Mouse (Mus musculus) neural tube, embryonic 15.5 days (tissue): ENCODE data around the gene Dqx1. TPM values are rescaled to one million over a fixed set of nuclear protein-coding genes. Genes with fewer than 3 reads are reported as not detected.

Source experiments
- ATAC-seq: fragments of 200-750 bp; cut with Nextera tagmentation; 2 replicates; pipeline ENCODE4 v1.8.0; 2017; ENCODE audit warnings: mild to moderate bottlenecking, moderate TSS enrichment, moderate library complexity; ENCODE audit not compliant: low FRiP score
- H3K27ac ChIP-seq: fragments of 300-500 bp; sonication (generic); replicated peaks from 2 replicates; pipeline ENCODE4 v1.5.1; 2015; ENCODE audit warnings: mild to moderate bottlenecking, inconsistent platforms
- H3K27me3 ChIP-seq: fragments of 300-500 bp; sonication (generic); replicated peaks from 2 replicates; pipeline ENCODE4 v1.6.1; 2015; ENCODE audit warnings: inconsistent platforms
- H3K36me3 ChIP-seq: fragments of 300-500 bp; sonication (generic); 2 replicates; pipeline ENCODE4 v1.6.1; 2015; ENCODE audit warnings: inconsistent platforms
- H3K4me1 ChIP-seq: fragments of 300-500 bp; sonication (generic); 2 replicates; pipeline ENCODE4 v1.6.1; 2015; ENCODE audit warnings: inconsistent platforms
- H3K4me2 ChIP-seq: fragments of 300-500 bp; sonication (generic); 2 replicates; pipeline ENCODE4 v1.6.1; 2015; ENCODE audit warnings: inconsistent platforms, mild to moderate bottlenecking, moderate library complexity
- H3K4me3 ChIP-seq: fragments of 300-500 bp; sonication (generic); replicated peaks from 2 replicates; pipeline ENCODE4 v1.5.1; 2015; ENCODE audit warnings: mild to moderate bottlenecking, inconsistent platforms
- H3K9ac ChIP-seq: fragments of 300-500 bp; sonication (generic); replicated peaks from 2 replicates; pipeline ENCODE4 v1.6.1; 2015; ENCODE audit warnings: mild to moderate bottlenecking, inconsistent platforms
- H3K9me3 ChIP-seq: fragments of 300-500 bp; sonication (generic); replicated peaks from 2 replicates; pipeline ENCODE4 v1.6.1; 2016; ENCODE audit warnings: inconsistent platforms
- WGBS: fragments of 180-500 bp; shearing (Covaris S2); methylation state at CpG from one replicate; pipeline ENCODE4 v1.1.7; 2015; ENCODE audit warnings: mixed read lengths; 5-methylcytosine and 5-hydroxymethylcytosine counted together
- polyA plus RNA-seq: library from polyadenylated mRNA; unstranded; fragments of >200 nt; fragmentation: Nextera tagmentation; extraction: Ambion mirVana; gene quantifications from 2 replicates; pipeline ENCODE4 v1.2.1, GENCODE M21; 2015

The Dqx1 gene
- 0.45 and 1.7 TPM in 2 replicates for polyA plus RNA-seq

GRCm38 (mm10) chr6:83057790-83058189, at the start of gene Dqx1:
Dqx1 (plus strand) TSS chr6:83057844.
- no peak within 1 kb of the TSS for H3K9ac ChIP-seq
- no peaks in the 10 kb centered on the region for H3K9me3 ChIP-seq
- no peak within 1 kb of the TSS for H3K27ac ChIP-seq
- no peak for ATAC-seq
- no peak within 1 kb of the TSS for H3K4me3 ChIP-seq
- WGBS, result 64% methylated on average over 3 of the region's 3 CpGs
- H3K4me2 ChIP-seq, result no peak within 1 kb of the TSS
- peaks cover 27% of the 10 kb centered on the region for H3K27me3 ChIP-seq
- peaks cover 19% of the 10 kb centered on the region for H3K36me3 ChIP-seq
- peaks cover 23% of the 10 kb centered on the region for H3K4me1 ChIP-seq

GRCm38 (mm10) chr6:83008659-83009058, 49.0 kb upstream of the Dqx1 start:
- Histone ChIP-seq H3K27me3 (no peaks in the 10 kb centered on the region; the same call in 1 of the 2 replicates), H3K36me3 (no peaks in the 10 kb centered on the region), H3K27ac (no peak overlapping the region), H3K9ac (no peak overlapping the region), H3K4me1 (no peaks in the 10 kb centered on the region), H3K4me3 (no peak overlapping the region), H3K4me2 (no peak overlapping the region), H3K9me3 (no peaks in the 10 kb centered on the region)
- ATAC-seq, result no peak
- WGBS, result 54% methylated on average over 3 of the region's 3 CpGs

- no peaks in the 10 kb centered on the region for H3K36me3 ChIP-seq
- H3K27me3 ChIP-seq, result no peaks in the 10 kb centered on the region; the same call in 1 of the 2 replicates
- no peak overlapping the region for H3K9ac ChIP-seq
- no peak overlapping the region for H3K4me3 ChIP-seq
- no peak overlapping the region for H3K4me2 ChIP-seq
- H3K9me3 ChIP-seq, result no peaks in the 10 kb centered on the region
- 79% methylated on average over 7 of the region's 7 CpGs for WGBS
- no peaks in the 10 kb centered on the region for H3K4me1 ChIP-seq
- H3K27ac ChIP-seq, result no peak overlapping the region
- no peak for ATAC-seq
Observed at GRCm38 (mm10) chr6:83010010-83010409, 47.6 kb upstream of the Dqx1 start.

GRCm38 (mm10) chr6:83011255-83011654, 46.4 kb upstream of the Dqx1 start:
- H3K27me3 ChIP-seq, result no peaks in the 10 kb centered on the region; the same call in 1 of the 2 replicates

GRCm38 (mm10) chr6:83011756-83012155, 45.9 kb upstream of the Dqx1 start:
- H3K4me2 ChIP-seq, result no peak overlapping the region

More at GRCm38 (mm10) chr6:83011255-83011654, 46.4 kb upstream of the Dqx1 start:
- no peaks in the 10 kb centered on the region for H3K9me3 ChIP-seq
- H3K9ac ChIP-seq, result no peak overlapping the region
- H3K4me3 ChIP-seq, result no peak overlapping the region
- no peak overlapping the region for H3K27ac ChIP-seq
- WGBS, result 89% methylated on average over 7 of the region's 7 CpGs
- H3K4me2 ChIP-seq, result no peak overlapping the region
- no peaks in the 10 kb centered on the region for H3K4me1 ChIP-seq
- no peak for ATAC-seq
- no peaks in the 10 kb centered on the region for H3K36me3 ChIP-seq

GRCm38 (mm10) chr6:83013444-83013843, 44.2 kb upstream of the Dqx1 start:
- no peak overlapping the region for H3K4me3 ChIP-seq
- H3K9me3 ChIP-seq, result no peaks in the 10 kb centered on the region
- H3K4me2 ChIP-seq, result no peak overlapping the region
- H3K27ac ChIP-seq, result no peak overlapping the region
- 75% methylated on average over 5 of the region's 5 CpGs for WGBS
- no peaks in the 10 kb centered on the region for H3K36me3 ChIP-seq
- H3K27me3 ChIP-seq, result no peaks in the 10 kb centered on the region
- H3K4me1 ChIP-seq, result no peaks in the 10 kb centered on the region
- H3K9ac ChIP-seq, result no peak overlapping the region
- no peak for ATAC-seq

More at GRCm38 (mm10) chr6:83011756-83012155, 45.9 kb upstream of the Dqx1 start:
- Histone ChIP-seq H3K36me3 (no peaks in the 10 kb centered on the region), H3K9me3 (no peaks in the 10 kb centered on the region), H3K4me3 (no peak overlapping the region), H3K4me1 (no peaks in the 10 kb centered on the region), H3K27me3 (no peaks in the 10 kb centered on the region; the same call in 1 of the 2 replicates), H3K27ac (no peak overlapping the region), H3K9ac (no peak overlapping the region)
- WGBS, result 81% methylated on average over 6 of the region's 6 CpGs
- ATAC-seq, result no peak

GRCm38 (mm10) chr6:83014482-83015466, 42.9 kb upstream of the Dqx1 start:
- no peaks in the 10 kb centered on the region for H3K9me3 ChIP-seq
- H3K9ac ChIP-seq, result no peak overlapping the region
- ATAC-seq, result no peak
- H3K27ac ChIP-seq, result no peak overlapping the region
- no peaks in the 10 kb centered on the region for H3K4me1 ChIP-seq
- H3K4me3 ChIP-seq, result no peak overlapping the region
- H3K4me2 ChIP-seq, result no peak overlapping the region
- no peaks in the 10 kb centered on the region for H3K27me3 ChIP-seq
- WGBS, result 82% methylated on average over 12 of the region's 12 CpGs
- no peaks in the 10 kb centered on the region for H3K36me3 ChIP-seq

GRCm38 (mm10) chr6:83015749-83016148, 41.9 kb upstream of the Dqx1 start:
- Histone ChIP-seq H3K4me3 (no peak overlapping the region), H3K4me2 (no peak overlapping the region), H3K9ac (no peak overlapping the region), H3K4me1 (no peaks in the 10 kb centered on the region), H3K27me3 (no peaks in the 10 kb centered on the region), H3K9me3 (no peaks in the 10 kb centered on the region), H3K36me3 (no peaks in the 10 kb centered on the region), H3K27ac (no peak overlapping the region)
- ATAC-seq, result no peak
- WGBS, result 89% methylated on average over 2 of the region's 2 CpGs

GRCm38 (mm10) chr6:83017190-83017589, 40.5 kb upstream of the Dqx1 start:
- H3K4me2 ChIP-seq, result no peak overlapping the region
- no peak for ATAC-seq
- H3K9me3 ChIP-seq, result no peaks in the 10 kb centered on the region
- no peak overlapping the region for H3K9ac ChIP-seq
- H3K27me3 ChIP-seq, result no peaks in the 10 kb centered on the region
- no peak overlapping the region for H3K4me3 ChIP-seq
- H3K4me1 ChIP-seq, result no peaks in the 10 kb centered on the region
- H3K27ac ChIP-seq, result no peak overlapping the region
- no peaks in the 10 kb centered on the region for H3K36me3 ChIP-seq
- 79% methylated on average over 3 of the region's 3 CpGs for WGBS

- Histone ChIP-seq H3K9me3 (no peaks in the 10 kb centered on the region), H3K4me3 (no peak overlapping the region), H3K27ac (no peak overlapping the region), H3K36me3 (no peaks in the 10 kb centered on the region), H3K27me3 (no peaks in the 10 kb centered on the region), H3K9ac (no peak overlapping the region), H3K4me1 (no peaks in the 10 kb centered on the region), H3K4me2 (no peak overlapping the region)
- ATAC-seq, result no peak
- WGBS, result 59% methylated on average over 3 of the region's 3 CpGs
Observed at GRCm38 (mm10) chr6:83019044-83019443, 38.6 kb upstream of the Dqx1 start.

- H3K27ac ChIP-seq, result no peak overlapping the region
- no peaks in the 10 kb centered on the region for H3K36me3 ChIP-seq
- H3K4me2 ChIP-seq, result no peak overlapping the region
- no peaks in the 10 kb centered on the region for H3K4me1 ChIP-seq
- H3K27me3 ChIP-seq, result no peaks in the 10 kb centered on the region
- no peak overlapping the region for H3K9ac ChIP-seq
- H3K4me3 ChIP-seq, result no peak overlapping the region
- WGBS, result 91% methylated on average over 6 of the region's 6 CpGs
- no peak for ATAC-seq
- no peaks in the 10 kb centered on the region for H3K9me3 ChIP-seq
Observed at GRCm38 (mm10) chr6:83020121-83020520, 37.5 kb upstream of the Dqx1 start.
